Mouse (Mus musculus) lung, postnatal 36 days (tissue): Measurements from ENCODE around the gene Mug1.
"Not testable (repeated sequence)": the region's sequence is repeated elsewhere in the genome, so short reads cannot be mapped to it uniquely, and the experiment has no call there.

Experiments
- DNase-seq: peaks from one replicate; pipeline ENCODE4 v3.0.0; 2022; ENCODE audit warnings: mixed read lengths

The Mug1 gene

DNA sequence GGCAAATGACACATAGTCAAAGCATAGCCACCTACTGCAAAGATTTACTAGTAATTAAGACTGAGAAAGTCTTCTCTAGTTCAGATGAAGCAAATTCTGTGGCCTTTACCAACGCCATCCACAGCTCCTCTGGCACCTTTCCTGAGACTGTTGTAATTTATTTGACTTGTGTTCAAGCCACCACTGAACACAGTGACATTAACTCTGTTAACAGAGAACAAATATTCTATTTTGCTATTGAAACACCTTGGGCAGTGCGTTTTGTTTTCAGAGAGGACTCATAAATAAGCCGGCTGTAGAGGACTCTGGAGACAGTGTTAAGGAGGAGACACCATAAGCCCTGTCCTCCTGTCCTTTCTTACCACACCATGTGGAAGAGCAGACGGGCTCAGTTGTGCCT, at the start of gene Mug1:
Gene Mug1, plus strand, starts transcription at position 271 of the 400 bp plus-strand sequence.
- DNase-seq: not testable (repeated sequence)

DNA sequence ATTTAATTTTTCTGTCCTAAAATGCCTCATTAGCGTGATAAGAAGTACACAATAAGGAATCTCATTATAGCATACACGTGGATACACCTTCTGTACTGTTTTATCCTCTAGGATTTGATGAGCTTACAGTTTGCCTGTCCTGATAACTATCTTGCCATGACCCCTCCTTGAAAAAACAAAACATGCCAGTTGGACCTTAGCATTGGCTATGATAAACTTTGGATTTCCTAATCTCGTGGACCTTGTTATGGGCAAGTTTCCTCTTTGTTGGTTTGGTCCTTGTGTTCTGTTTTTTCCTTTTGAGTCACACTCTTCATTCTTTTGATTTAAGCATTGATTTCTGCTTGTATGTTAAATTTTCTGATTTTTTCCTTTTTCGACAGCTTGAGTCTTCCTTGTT, 10.3 kb upstream of the Mug1 start:
- DNase-seq: no peak

DNA sequence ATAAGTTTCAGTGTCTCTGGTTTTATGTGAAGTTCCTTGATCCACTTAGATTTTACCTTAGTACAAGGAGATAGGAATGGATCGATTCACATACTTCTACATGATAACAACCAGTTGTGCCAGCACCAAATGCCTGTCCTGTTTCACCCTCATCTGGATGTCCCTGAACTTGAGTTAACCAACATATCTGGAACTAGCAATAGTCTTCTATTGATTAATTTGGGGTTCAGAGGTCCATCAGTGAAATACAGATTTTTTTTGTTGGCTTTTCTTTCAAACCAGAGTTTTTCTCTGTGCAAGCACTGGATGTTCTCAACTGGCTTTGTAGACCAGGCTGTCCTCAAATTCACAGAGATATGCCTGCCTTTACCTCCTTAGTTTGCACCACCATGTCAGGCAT, 2.0 kb upstream of the Mug1 start:
- DNase-seq: no peak

DNA sequence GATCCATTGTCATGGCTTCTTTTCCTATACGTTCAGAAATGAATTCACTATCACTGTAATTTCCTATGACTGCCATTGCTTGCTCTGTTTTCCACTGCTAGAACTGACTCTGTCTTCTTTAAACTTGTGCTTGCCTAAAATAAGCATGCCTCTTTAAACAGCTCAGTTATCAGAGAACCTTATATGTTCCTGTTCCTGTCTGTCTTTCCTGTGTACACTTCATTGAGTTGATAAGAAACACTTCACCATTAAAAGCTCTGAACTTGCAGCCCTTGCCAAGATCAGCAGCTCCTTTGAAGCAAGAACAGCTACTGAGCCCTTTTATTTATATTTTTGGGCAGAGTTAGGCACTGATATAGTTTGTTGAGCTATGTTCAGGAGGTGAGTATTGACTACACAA, 10.0 kb downstream of the Mug1 start:
- no peak for DNase-seq
